Mouse (Mus musculus) urinary bladder, postnatal 14 days (tissue): ENCODE measurements around the gene Itga11.
A peak's percentile ranks its signal among the peaks of the same experiment; 100 is the strongest.
"Not testable (repeated sequence)": the region's sequence is repeated elsewhere in the genome, so short reads cannot be mapped to it uniquely, and the experiment has no call there.

ENCODE experiments used
- DNase-seq: peaks from one replicate; pipeline ENCODE4 v3.0.0; 2021; ENCODE audit warnings: low spot score

Itga11 gene

DNA sequence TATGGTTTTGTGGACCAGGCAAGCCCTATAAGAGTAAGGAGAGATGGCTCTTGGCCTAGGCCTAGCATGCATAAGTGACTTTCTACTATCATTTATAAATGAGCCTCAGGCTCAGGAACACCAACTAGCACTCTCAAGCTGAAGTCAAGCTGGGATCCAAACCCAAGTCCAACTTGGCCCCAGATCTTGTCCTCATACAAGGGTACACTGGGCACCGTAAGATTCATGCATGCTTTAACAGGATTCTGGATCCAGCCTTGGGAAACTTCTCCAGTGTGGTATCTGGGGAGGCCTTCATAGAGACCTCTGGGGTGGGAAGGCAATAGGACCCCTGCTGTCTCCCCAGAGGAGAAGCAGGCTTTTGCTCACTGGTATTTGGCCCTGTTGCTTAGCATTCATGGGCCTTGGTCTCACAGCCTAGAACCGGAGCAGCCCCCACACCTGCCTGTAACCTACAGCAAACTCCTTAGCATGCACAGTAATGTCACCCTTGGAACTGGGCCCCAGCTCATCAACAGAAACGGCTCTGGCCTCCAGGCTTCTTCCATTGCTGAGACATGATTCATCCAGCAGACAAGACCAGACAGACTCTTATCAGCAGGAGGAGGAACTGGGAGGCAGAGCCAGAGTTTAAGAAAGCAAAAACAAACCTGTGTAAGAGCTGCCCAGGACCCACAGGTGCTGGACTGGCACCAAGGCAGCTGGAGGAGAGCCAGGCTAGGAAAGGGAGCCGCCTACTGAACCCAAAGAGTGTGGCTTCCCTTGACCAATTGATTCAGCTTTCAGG lies 140.4 kb downstream of the Itga11 start:
- peak; percentile 85 for DNase-seq

DNA sequence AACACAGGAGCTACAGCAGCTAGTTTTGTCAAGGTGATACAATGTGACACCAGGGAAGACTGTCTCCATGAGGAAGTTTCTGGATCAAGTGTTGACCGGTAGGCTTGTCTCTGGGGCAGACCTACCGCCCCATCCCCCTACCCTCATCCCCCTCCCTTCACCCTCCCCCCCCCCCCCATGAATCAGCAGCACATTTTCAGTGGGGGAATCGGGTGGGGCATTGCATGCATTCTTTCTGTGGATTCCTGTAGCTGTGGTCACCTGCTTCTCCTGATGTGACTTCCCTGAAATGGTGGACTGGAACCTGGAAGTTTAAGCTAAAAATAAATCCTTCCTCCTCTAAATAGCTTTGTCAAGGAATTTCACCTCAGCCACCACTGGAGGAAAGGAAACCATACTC lies 141.9 kb downstream of the Itga11 start:
- no peak for DNase-seq

DNA sequence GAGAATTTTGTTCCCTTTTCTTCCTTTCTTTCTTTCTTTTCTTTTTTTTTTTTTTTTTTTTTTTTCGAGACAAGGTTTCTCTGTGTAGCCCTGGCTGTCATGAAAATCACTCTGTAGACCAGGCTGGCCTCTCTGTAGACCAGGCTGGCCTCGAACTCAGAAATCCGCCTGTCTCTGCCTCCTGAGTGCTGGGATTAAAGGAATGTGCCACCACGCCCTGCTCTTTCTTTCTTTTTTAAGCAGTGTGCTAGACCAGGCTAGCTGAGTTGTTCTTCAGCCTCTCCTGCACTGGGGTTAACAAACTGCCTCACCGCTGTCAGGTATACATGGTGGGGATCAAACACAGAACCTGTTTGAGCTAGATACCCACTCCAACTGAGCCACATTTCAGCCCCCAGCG lies 142.3 kb downstream of the Itga11 start:
- not testable (repeated sequence) for DNase-seq

DNA sequence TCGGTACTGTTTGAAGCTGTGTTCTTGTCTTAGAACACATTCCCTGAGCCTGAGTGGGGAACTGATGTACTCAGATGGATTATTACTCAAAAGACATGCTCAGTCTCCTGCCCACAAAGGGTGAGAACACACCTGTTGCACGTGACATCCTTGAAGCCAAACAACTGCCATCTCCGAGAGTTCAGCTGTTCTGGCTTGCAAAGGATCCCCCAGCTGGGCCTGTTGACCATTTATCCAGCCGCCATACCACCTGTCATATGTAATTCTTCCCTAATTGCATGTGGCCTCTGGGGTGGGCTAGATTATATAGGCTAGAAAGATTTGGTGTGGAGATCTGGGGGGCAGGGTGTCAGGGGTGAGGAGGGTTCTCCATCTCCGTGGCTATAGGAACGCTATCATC lies 143.2 kb downstream of the Itga11 start:
- no peak for DNase-seq

DNA sequence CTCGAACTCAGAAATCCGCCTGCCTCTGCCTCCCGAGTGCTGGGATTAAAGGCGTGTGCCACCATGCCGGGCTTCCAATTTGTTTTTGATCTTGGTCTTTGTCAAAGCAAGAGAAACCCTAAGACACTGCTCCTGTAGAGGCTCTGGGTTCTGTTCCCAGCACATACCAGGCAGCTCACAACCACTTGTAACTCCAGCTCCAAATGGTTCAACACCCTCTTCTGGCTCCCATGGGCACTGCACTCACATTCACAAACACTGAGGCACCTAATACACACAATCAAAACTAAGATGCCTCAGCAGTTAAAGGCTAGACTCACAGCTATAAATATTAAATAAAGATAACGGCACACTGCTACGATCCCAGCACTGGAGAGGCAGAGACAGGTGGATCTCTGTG lies 144.2 kb downstream of the Itga11 start:
- DNase-seq = no peak

DNA sequence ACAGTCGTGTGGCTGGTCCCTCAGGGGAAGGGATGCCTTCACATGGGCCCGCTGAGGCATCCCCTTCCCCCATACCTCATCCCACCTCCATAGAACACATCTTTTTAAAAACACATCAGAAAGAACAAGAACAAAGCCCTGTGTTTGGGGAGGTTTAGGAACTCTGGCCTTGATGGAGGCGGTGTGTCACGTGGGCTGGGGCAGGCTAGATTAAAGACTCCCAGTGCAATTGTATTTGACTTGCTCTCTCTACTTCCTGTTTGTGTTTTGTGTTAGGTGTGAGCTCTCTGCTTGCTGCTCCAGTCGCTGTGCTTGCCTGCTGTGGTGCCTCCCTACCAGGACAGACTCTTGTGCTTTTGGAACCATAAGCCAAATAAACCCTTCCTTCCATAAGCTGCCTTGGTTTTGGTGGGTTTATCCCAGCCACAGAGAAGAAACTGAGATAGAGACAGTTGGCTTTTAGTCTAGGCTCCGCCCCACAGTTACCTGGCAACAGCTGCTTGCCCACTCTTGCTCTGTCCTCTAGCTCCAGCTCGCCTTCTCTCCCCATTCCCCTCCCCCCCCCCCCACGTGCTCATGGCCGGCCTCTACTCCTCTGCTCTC lies 148.3 kb downstream of the Itga11 start:
- no peak for DNase-seq

DNA sequence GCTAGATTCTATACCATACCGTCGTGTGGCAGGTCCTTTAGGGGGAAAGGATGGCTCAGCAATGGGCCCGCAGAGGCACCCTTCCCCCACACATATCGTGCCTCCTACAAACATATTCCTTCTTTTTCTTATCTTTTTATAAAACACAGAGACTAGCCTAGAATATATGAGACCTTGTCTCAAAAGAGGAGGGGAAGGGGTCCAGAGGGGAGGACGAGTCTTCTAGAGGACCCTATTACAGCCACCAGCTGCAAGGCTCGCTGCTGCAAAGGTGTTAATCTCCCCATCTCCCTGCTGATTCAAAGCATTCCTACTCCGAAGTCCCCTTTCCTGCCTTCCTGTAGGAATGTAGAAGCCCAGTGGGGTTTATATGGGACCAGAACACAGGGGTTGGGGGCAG lies 148.8 kb downstream of the Itga11 start:
- DNase-seq = no peak

DNA sequence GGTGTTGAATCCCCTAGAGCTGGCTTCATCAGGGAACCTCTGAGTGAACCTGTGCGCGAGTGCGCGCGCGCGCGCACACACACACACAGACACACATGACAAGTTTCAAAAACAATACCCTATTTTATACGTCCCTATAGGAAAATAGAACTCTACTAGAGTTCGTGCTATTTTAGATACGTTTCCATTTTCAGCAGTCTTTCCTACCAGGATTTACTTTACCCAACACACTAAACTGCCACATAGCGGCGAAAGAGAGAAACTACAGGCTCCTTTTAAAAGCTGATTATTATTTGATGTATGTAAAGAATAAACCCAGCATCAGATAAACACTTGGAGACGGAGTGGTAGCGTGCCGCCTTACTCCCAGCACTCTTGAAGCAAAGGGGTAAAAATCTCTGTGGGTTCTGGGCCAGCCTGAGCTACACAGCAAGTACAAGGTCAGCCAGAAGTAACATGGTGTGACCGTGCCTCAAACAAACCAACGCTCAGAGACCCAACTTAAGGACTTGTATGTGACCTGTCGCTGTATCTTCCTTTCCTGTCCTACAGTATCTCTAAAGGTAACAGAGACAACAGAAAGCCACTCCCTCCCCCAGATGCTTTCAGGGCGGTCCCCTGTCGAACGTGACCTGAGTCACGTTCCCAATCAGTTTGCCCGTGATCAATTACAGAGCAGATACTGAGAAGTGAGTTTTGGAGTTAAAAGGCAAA lies 150.5 kb downstream of the Itga11 start:
- DNase-seq = no peak

DNA sequence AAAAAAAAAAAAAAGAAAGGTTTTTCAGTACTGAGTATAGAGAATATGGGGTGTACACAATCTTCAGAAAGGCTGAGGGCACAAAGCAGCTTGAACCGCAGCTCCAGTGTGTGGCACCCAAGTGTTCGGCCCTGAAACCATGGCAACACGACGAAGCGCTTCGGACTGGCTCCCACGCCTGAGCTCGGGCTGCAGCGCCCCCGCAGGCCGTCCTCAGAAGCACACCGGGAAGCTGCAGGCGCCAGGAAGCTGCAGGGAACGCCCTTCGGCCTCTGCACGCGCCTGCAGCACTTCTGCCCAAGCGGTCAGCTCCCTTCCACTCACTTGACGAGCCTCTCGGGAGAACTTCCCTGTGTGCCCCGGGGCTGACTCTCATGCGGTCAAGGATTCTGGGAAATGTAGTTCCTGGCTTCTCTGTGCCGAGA lies 151.0 kb downstream of the Itga11 start:
- peak; percentile 98 for DNase-seq

DNA sequence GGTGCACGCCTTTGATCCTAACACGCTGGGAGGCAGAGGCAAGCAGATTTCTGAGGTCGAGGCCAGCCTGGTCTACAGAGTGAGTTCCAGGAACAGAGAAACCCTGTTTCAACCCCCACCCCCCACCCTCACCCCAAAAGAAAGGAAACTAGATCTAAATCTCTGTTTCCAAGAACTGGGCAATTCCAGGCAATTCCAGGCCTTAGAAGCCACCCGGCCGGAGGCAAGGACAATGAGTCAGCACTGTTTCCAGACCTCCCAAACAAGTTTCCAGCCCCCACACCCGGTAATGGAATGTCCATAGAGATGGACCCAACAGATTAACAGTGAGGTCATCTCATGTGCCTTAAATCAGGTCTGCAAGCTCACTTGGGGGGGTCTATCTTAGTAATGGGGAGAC lies 152.3 kb downstream of the Itga11 start:
- no peak for DNase-seq
